ENCODE assay signal across 12 mouse cellular contexts in the genomic region with DNA sequence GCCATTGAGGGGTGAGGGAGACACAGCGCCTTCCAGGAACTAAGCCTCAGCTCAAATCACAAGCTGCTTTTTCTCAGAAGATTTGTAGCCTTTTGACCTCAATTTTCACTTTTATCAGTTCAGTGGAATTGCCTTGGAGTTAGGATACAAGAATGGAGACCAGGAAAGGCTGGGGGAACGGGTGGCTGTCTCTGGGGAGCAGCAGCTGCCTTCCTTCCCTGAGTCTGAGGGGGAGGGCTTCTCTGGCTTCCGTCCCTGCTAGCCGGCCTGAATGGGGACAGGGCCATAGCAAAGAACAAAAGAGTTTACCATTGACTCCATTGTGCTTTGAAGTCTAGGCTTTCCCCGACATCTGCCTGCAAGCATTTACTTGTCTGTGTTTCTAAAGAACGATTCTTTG. TPM values are rescaled to one million over a fixed set of nuclear protein-coding genes. Genes with fewer than 3 reads are reported as not detected.
DNase-seq lines count a peak whose midpoint lies in the region; ATAC-seq lines count a peak whose summit lies in the region.
"Had no signal": no experiment of that assay in that cellular context is flagged by ENCODE, and none has a peak within 500 bp of the region (broad histone marks: within the 10 kb centered on the region; RNA-seq: fewer than 3 reads in every experiment).

No protein-coding gene starts in this region.

- H3K4me1 ChIP-seq in hindbrain, embryonic 11.5 days (replicated peaks; ENCODE audit: control insufficient read depth, insufficient read depth, low read length), result peaks cover 8% of the 10 kb centered on the region
- H3K4me1 ChIP-seq in hindbrain, embryonic 12.5 days, result peaks cover 21% of the 10 kb centered on the region
- H3K4me1 ChIP-seq in lung, embryonic 15.5 days, result peaks cover 9% of the 10 kb centered on the region; the same call in 1 of the 2 replicates

- no peak overlapping the region for H3K4me2 ChIP-seq in hindbrain, embryonic 11.5 days (replicated peaks; ENCODE audit: low read depth, low read length)
- no peak overlapping the region for H3K4me2 ChIP-seq in hindbrain, embryonic 12.5 days (replicated peaks)
- H3K4me2 ChIP-seq in lung, embryonic 15.5 days, result no peak overlapping the region
- H3K4me2 ChIP-seq: embryonic facial prominence, embryonic 15.5 days; liver, embryonic 11.5 days had no signal

- H3K9me3 ChIP-seq in hindbrain, embryonic 11.5 days (ENCODE audit: control insufficient read depth, low read length), result no peaks in the 10 kb centered on the region
- H3K9me3 ChIP-seq in hindbrain, embryonic 12.5 days (replicated peaks), result no peaks in the 10 kb centered on the region
- H3K9me3 ChIP-seq in lung, embryonic 15.5 days, result no peaks in the 10 kb centered on the region
- H3K9me3 ChIP-seq: embryonic facial prominence, embryonic 15.5 days had no signal

- peak; percentile 19 for DNase-seq in hindbrain, embryonic 11.5 days (ENCODE audit: low spot score)
- DNase-seq in lung, postnatal 25 days (ENCODE audit: low spot score), result no peak
- peak; percentile 37 for DNase-seq in embryo, embryonic 10 days (ENCODE audit: low spot score)
- peak; percentile 27 for DNase-seq in embryo, embryonic 11 days
- no peak for DNase-seq in left cerebral cortex, adult 18-20 months (ENCODE audit: low spot score in 2 of 2)
- DNase-seq: cerebellum, postnatal 14 days had no signal

- no peak for ATAC-seq in hindbrain, embryonic 11.5 days (ENCODE audit: low FRiP score)
- no peak for ATAC-seq in hindbrain, embryonic 12.5 days (ENCODE audit: low FRiP score)
- ATAC-seq in lung, embryonic 15.5 days (ENCODE audit: borderline replicate concordance, extremely low read depth, low FRiP score, low TSS enrichment), result no peak

- no peaks in the 10 kb centered on the region for H3K27me3 ChIP-seq in hindbrain, embryonic 11.5 days (ENCODE audit: control insufficient read depth, insufficient read depth, low read length)
- H3K27me3 ChIP-seq in hindbrain, embryonic 12.5 days, result no peaks in the 10 kb centered on the region
- no peaks in the 10 kb centered on the region for H3K27me3 ChIP-seq in lung, embryonic 15.5 days
- H3K27me3 ChIP-seq: CH12.LX; embryonic facial prominence, embryonic 15.5 days had no signal

- no peak overlapping the region for H3K4me3 ChIP-seq in hindbrain, embryonic 11.5 days (ENCODE audit: low read depth, low read length)
- H3K4me3 ChIP-seq in hindbrain, embryonic 12.5 days, result no peak overlapping the region
- no peak overlapping the region for H3K4me3 ChIP-seq in lung, embryonic 15.5 days
- H3K4me3 ChIP-seq: embryonic facial prominence, embryonic 15.5 days had no signal

- no peaks in the 10 kb centered on the region for H3K36me3 ChIP-seq in hindbrain, embryonic 11.5 days (ENCODE audit: control insufficient read depth, insufficient read depth, low read length)
- H3K36me3 ChIP-seq in hindbrain, embryonic 12.5 days, result no peaks in the 10 kb centered on the region
- H3K36me3 ChIP-seq in lung, embryonic 15.5 days, result no peaks in the 10 kb centered on the region
- H3K36me3 ChIP-seq: embryonic facial prominence, embryonic 15.5 days had no signal

- WGBS in hindbrain, embryonic 11.5 days, result 27% methylated on average over 6 of the region's 6 CpGs
- WGBS in hindbrain, embryonic 12.5 days, result 22% methylated on average over 6 of the region's 6 CpGs
- 44% methylated on average over 6 of the region's 6 CpGs for WGBS in lung, embryonic 15.5 days

- H3K9ac ChIP-seq in hindbrain, embryonic 11.5 days (ENCODE audit: low read depth, low read length), result no peak overlapping the region
- no peak overlapping the region for H3K9ac ChIP-seq in hindbrain, embryonic 12.5 days
- no peak overlapping the region for H3K9ac ChIP-seq in lung, embryonic 15.5 days
- H3K9ac ChIP-seq: embryonic facial prominence, embryonic 15.5 days had no signal

- no peak overlapping the region for H3K27ac ChIP-seq in hindbrain, embryonic 11.5 days (ENCODE audit: low read depth, low read length)
- no peak overlapping the region for H3K27ac ChIP-seq in hindbrain, embryonic 12.5 days
- H3K27ac ChIP-seq in lung, embryonic 15.5 days, result peak overlapping the region; percentile 13; the same call in 1 of the 2 replicates
- H3K27ac ChIP-seq: embryonic facial prominence, embryonic 15.5 days had no signal

RNA-seq across cellular contexts. Expression of gene Mettl24, which starts 41.3 kb away (rescaled TPM):
- 0.97 and 1.2 TPM in 2 replicates for polyA plus RNA-seq in hindbrain, embryonic 11.5 days (2014; fragmentation: Nextera tagmentation; extraction: Ambion mirVana)
- 0.39 and 0.59 TPM in 2 replicates for polyA plus RNA-seq in hindbrain, embryonic 12.5 days (2016; fragmentation: Nextera tagmentation; extraction: Ambion mirVana)
- polyA plus RNA-seq in lung, embryonic 15.5 days (2015; fragmentation: Nextera tagmentation; extraction: Ambion mirVana), result 3.9 and 4.3 TPM in 2 replicates
- total RNA-seq in left cerebral cortex, adult 18-20 months (2021), result 1 to 10 TPM; 2.3 to 3.0 TPM
- total RNA-seq: CH12.LX; hematopoietic stem cell, adult 5-6 weeks had no signal

Comparison
In these comparisons a context has a peak if more than half of its experiments do, and no peak if none do; other contexts are left out.
1. DNase-seq: peak in hindbrain, embryonic 11.5 days (single experiment), embryo, embryonic 10 days (single experiment) and embryo, embryonic 11 days (single experiment); none in lung, postnatal 25 days (single experiment) and left cerebral cortex, adult 18-20 months (0 of 2).